Mouse (Mus musculus) embryo, embryonic 9.5 days (tissue): ENCODE measurements around the gene Adck2.

Experiments used
- DNase-seq: peaks from one replicate; pipeline ENCODE4 v3.0.0-alpha.2; 2017; ENCODE audit errors: extremely low spot score

Gene Adck2

DNA sequence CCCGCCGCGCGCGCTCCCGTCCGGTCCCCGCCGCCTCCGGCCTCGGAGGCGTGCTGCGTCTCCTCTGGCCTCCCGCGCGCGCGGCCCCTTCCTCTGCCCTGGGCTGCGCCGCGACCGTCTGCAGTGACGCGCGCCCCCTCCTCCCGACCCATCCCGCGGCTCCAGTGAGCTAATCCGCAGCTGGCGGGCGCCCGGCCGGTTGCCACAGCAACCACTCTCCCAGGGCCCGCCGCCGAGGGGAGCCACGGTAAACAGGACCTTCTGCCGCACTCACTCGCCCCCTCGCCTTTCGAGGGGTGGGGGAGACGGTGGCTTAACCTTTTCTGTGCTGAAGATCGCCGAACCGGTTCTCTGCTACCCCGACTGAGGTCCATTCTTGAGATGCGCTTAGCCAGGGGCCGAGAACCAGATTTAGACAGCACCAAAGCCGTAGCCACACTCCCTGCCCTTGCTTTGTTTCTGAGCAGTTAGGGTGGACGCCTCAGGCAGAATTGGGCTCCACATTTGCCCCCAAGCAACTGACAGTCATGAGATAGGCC, 15.9 kb upstream of the Adck2 start, which contains the start of gene Dennd2a:
Dennd2a (minus strand) TSS at position 145 of the 539 bp plus-strand sequence.
- DNase-seq = peak; percentile 94

DNA sequence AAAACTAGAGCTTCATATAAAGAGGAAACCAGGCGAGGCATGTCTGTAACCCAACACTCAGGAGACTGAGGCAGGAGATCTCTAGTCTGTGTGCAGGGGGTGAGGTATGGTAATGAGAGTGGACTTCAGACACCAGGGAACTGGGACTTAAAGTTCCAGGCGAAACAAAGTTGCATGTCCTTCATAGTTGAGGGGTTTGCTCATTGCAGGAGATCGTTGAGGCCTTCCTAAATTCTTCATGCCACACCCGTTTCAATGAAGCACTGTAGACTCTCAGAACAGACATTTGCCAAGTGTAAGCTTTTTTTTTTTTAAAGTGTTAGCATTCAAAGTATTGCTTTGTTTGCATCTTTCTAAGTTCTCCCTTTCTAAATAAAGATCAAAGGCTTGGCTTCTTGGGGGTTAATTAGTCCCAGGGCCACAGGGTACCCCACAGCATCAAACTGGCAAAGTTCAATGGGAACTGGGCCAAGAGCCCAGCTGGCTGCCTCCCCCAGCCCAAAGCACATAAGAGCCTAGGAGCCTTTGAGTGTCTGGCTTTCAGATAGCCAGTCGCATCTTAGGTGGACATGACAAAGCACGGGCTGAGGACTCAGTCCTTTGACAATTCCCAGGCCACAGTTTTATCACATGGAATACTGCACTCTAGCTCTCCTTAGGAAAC, 14.3 kb upstream of the Adck2 start:
- no peak for DNase-seq

- DNase-seq = peak; percentile 84
Observed at GRCm38 (mm10) chr6:39562166-39563015, 11.3 kb upstream of the Adck2 start.

- peak; percentile 48 for DNase-seq
Observed at GRCm38 (mm10) chr6:39567528-39567927, 6.1 kb upstream of the Adck2 start.

GRCm38 (mm10) chr6:39570426-39570825, 3.2 kb upstream of the Adck2 start:
- no peak for DNase-seq

DNA sequence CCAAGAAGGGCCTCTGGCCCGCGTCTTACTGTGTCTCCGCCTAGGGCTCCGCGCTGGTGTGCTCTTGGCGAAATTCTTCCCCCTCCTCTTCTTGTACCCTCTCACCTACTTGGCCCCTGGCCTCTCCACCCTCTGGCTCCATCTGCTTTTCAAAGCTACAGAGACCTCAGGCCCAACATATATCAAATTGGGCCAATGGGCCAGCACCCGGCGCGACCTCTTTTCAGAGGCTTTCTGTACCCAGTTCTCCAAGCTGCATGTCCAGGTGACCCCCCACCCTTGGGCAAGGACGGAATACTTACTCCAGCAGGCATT, 839 bp downstream of the Adck2 start:
- DNase-seq = no peak

DNA sequence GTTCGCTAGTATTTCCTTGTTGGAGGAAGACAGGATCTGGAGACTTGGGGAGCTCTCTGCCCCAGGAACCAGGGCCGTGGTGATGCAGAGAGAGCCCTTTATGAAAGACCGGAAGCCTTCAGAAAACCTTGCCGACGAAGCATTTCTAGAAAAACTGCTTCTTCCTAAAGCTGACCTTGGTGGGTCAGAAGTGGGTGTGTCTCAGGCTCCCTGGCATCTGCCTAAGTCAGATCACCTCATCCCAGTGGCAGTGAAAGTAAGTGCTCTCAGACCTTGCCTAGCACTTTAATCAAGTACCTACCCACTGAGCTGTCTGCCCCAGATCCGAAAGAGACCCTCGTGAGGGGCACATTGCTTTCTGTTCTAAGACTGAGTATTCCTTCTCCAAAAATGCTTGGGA, 1.3 kb downstream of the Adck2 start:
- no peak for DNase-seq

DNA sequence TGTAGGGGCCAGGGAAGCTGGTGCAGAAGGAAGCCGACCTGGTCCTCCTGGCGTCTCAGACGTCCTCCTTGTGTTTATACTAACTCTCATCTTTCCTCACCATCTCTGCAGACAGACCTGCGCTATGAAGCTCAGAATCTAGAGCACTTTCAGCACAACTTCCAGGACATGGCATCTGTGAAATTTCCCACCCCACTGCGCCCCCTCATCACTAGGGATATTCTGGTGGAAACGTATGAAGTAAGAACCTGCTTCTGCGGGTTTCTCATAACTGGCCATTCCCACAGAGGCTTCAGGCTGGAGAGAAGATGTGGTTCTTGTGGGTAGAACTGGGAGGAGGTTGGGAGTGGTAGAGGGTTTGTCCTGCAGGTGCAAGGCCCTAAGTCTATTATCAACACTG, 5.9 kb downstream of the Adck2 start:
- DNase-seq = no peak

- DNase-seq = no peak
Observed at GRCm38 (mm10) chr6:39580558-39580957, 6.9 kb downstream of the Adck2 start.

DNA sequence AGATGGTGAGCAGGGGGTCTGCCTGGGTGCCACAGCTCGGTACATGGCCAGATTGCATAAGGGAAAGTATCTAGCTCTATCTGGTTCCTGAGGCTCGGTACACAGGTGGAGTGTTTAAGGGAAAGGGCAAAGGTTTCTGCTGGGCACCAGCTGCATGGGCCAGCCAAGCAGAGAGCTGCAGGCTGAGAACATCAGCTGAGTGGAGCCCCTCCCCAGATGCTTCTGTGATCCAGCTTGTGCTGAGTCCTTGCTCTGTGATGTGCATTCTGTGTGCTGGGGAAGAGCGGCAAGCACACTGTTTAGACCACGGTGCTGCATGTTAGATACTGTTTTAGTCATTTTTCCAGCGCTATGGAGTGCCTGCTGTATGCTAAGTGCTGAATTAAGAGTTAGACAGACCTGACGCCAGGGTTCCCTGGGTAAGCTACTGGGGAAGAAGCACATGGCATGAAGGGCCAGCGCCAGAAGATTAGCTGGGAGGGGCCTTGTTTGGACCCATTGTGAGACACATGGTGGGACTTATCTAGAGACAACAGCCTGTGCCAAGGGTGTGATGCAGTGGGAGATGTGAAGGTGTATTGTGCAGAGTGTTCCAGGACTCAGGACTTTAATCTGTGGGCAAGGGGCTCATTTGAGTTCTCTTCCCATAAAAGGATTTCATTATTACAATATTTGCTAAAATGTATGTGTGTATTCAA, 7.6 kb downstream of the Adck2 start:
- DNase-seq = no peak

- no peak for DNase-seq
Observed at GRCm38 (mm10) chr6:39585517-39585916, 11.8 kb downstream of the Adck2 start, which contains the start of gene Gm42420. Gm42420 (plus strand) TSS chr6:39585753.

- DNase-seq = no peak
Observed at GRCm38 (mm10) chr6:39591481-39591880, 17.8 kb downstream of the Adck2 start.

- peak; percentile 98 for DNase-seq
Observed at GRCm38 (mm10) chr6:39592401-39593214, 18.9 kb downstream of the Adck2 start, which contains the start of gene Ndufb2. Ndufb2 (plus strand) TSS chr6:39592574.

DNA sequence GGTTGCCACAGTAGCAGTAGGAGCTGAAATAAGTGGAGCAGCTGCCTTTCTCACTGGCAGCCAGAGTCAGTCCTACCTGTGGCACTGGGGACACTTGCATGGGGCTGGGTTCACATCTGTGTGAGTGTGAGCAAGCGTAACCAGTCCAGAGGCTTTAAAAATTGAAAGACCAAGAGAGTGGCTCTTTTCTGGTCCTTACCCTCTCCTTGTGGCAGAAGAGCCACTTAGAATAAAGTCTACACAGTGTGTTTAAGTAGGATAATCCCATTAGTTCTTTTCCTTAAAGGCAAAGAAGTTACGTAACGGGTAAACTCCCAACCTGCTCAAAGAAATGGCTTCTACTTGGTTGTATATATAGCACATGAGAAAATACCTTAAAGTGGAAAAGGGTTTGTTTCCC, 27.2 kb downstream of the Adck2 start:
- DNase-seq = no peak

DNA sequence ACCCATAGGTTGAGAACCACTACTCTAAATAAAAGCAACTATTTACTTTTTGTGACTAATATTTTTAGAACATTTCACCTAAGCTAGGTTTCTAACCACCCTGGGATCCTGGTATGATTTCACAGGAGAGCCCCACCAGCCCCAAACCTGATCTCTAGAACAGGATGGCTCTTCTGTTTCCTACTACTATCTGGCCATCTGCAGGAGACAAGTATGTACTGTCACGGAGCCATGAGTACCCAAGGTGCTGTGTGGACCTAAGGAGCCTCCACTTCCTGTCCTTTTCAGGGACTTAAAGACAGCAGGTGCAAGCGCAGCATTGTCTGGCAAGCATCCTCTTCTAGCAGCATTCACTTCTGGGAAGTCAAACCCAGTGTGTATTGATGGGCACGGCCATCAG, 28.2 kb downstream of the Adck2 start:
- DNase-seq = no peak

DNA sequence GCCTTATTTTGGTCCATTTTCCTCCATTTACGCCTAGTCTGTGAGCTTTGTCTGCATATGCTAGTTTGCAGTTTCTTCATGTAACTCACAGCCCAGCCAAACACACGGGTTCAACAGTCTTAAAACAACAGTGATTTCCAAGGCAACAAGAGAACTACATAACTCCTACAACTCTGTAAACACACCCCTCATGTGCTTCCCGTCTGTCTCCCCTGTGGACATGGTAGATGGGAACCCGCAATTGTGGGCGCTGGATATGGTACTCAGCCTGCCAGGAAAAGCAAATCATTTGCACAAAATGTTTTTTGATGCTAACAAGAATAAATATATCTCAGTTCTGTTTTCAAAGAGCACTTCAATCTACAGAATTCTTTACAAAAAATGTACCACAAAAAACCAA, 30.9 kb downstream of the Adck2 start:
- no peak for DNase-seq

- no peak for DNase-seq
Observed at GRCm38 (mm10) chr6:39606056-39606455, 32.4 kb downstream of the Adck2 start.

- no peak for DNase-seq
Observed at GRCm38 (mm10) chr6:39606862-39607261, 33.2 kb downstream of the Adck2 start.

GRCm38 (mm10) chr6:39607365-39607764, 33.7 kb downstream of the Adck2 start:
- DNase-seq = no peak

DNA sequence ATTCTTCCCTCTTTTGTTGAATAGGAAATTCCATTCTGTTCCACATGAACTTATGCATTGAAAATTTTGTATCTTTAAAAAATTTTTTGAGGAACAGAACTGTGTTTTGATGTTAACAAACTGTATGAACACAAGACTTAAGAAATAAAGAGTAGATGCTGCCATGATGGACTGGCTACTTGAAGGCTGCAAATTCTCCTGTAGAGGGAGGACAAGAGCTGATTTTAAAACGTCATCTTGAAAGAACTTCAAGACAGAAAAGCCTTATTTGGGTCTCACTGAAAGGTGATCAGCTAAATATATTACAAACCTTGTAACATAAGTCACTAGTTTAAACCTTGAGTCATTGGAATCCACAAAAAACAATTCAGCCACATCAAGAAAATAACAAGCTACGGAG, 36.5 kb downstream of the Adck2 start:
- no peak for DNase-seq

DNA sequence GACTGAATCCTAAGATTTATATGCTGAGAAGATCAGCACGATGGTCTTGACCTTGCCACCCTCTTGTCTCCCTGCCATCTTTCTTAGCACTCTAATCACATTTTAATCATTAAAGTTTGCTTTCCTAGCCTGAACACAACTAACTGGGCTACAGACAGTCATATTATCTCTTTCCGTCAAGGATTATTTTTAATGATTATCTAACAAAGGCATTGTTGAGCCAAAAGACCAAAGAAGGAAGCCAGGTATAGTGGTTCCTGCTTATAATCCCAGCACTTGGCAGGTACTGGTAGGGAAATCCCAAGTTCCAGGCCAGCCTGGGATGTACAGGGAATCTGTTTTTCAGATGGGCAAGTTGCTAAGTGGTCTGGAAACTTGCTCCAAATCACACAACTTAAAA, 37.6 kb downstream of the Adck2 start:
- DNase-seq = no peak
